Mouse (Mus musculus) kidney, adult 18-20 months (tissue): ENCODE results near the gene Abcc3.
A peak's percentile ranks its signal among the peaks of the same experiment; 100 is the strongest.

Experiments used
- DNase-seq: peaks from one replicate; pipeline ENCODE4 v3.0.0; 2021

The Abcc3 gene

DNA sequence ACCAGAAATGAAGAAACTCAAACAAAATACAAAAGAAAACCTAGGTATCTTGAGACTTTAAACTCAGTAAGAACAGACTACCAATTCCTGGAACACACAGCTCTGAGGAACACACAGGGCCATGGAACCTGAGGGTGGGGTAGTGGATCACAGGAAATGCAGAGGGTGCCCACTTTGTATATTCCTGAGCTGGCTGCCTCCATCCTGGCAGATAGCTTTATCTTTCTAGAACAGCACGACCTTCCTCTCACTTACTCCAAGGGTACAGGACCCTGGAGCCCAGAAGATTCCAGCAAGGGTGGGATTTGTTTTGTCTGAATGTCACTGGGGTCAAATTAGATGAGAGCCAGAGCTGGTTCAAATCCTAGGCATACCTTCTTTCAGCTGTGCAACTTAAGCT, 42.5 kb downstream of the Abcc3 start:
- no peak for DNase-seq

- DNase-seq: no peak
Measured at GRCm38 (mm10) chr11:94349839-94350238, 43.0 kb downstream of the Abcc3 start.

- DNase-seq: no peak
Measured at GRCm38 (mm10) chr11:94347063-94347575, 45.7 kb downstream of the Abcc3 start.

- DNase-seq: no peak
Measured at GRCm38 (mm10) chr11:94346611-94347010, 46.2 kb downstream of the Abcc3 start.

DNA sequence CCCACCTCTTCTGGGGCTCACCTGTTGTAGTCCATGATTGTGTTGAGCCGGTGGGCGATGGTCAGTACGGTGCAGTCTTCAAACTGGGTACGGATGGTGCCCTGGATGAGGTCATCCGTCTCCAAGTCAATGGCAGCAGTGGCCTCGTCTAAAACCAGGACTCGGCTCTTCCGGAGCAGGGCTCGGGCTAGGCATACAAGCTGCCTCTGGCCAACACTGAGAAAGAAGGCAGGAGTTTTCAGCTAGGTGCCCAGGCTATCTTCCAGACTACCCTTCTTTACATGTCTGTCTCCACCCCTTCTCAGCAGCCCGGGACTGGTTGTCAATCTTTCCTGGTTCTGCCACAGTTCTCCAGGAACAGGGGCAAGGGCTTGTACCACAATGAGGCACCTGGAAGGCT, 46.9 kb downstream of the Abcc3 start:
- DNase-seq: no peak

- no peak for DNase-seq
Measured at GRCm38 (mm10) chr11:94344470-94344869, 48.3 kb downstream of the Abcc3 start.

- no peak for DNase-seq
Measured at GRCm38 (mm10) chr11:94343955-94344358, 48.8 kb downstream of the Abcc3 start.

- DNase-seq: no peak
Measured at GRCm38 (mm10) chr11:94342114-94342905, 50.5 kb downstream of the Abcc3 start.

GRCm38 (mm10) chr11:94340948-94341933, 51.6 kb downstream of the Abcc3 start:
- DNase-seq: no peak

DNA sequence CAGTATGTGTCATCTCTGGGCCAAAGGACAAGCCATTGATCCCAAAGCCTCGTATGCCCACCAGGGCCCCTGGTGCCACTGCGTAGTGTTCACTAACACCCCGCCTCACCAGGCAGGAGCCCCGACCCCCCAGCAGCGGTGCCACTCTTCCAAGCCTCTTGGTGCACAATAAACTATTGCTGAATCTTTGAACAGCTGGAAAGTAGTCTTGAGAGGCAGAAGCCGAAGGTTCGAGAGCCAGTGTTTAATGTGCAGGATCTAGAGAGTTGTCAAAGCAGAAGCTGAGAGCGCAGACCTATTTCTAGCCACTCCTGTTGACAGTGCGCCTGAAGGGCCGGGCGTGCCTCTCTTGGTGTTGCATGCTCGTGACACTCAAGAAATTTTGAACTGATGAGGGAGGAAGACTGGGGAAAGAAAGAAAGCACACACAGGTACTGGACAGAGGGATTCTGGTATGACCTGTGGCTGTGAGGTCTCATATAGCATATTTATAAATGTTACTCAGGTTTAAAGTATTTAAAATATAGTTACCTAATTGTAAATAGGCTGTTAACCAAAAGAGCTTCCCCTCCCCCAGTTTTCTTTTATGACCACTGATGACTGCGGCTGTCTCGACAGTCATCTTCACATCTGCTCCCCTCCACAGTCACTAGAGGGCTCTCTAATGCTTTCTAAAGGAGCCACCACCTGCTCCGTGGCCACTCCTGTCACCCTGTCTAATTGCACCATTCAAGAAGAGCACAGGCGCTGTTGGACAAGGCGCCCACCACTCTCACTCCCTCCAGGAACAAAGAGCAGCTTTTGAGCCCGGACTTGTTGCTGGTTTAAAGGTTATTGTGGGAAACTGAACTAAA, 52.8 kb downstream of the Abcc3 start:
- peak; percentile 50 for DNase-seq

DNA sequence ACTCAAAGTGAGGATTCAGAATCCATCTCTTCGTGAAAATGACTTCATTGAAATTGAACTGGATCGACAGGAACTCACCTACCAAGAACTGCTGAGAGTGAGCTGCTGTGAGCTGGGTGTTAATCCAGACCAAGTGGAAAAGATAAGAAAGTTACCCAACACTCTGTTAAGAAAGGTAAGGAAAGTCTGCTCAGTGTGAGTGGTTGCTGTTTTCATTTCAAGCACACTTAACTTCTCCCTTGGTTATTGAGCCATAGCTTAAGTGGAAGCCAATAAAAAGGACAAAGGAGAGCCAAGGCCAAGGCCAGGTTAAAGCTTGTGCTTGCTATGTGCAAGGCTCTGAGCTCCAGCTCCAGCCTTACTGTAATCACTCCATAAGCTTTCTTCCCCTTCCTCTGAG, 54.5 kb downstream of the Abcc3 start:
- no peak for DNase-seq

- no peak for DNase-seq
Measured at GRCm38 (mm10) chr11:94336551-94336950, 56.2 kb downstream of the Abcc3 start.

DNA sequence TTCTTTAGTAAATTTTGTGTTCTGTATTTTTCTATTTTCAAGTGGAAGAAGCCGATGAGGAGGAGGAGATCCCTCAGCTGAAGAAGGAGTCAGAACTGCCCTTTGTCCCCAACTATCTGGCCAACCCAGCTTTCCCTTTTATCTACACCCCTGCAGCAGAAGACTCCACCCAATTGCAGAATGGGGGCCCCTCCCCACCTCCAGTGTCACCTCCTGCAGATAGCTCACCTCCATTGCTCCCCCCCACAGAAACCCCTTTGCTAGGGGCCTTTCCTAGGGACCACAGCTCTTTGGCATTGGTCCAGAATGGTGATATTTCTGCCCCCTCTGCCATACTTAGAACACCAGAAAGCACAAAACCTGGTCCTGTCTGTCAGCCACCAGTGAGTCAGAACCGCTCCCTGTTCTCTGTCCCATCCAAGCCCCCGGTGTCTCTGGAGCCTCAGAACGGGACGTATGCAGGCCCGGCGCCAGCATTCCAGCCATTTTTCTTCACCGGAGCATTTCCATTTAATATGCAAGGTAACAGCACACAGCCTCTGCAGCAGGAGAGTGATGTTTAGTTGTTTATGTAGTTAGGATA, 58.3 kb downstream of the Abcc3 start:
- DNase-seq: no peak

DNA sequence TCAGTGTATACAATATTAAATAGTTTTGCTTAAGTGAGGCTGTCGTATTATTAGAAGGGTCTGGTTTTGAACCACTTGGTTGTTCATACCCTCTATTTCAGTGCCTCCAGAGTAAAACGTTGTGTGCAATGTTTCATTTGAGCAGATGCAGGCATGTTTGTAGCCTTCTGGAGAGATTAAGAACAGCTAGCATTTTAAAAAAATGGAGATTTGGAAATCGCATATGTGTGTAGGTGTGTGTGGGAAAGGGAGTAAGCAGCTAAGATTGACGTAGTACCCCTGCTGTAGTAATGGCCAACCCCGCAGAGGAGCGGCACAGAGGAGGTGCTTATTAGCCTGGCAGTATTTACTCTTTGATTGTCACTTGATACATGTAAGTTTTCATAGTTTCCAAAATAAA, 60.1 kb downstream of the Abcc3 start:
- DNase-seq: no peak

DNA sequence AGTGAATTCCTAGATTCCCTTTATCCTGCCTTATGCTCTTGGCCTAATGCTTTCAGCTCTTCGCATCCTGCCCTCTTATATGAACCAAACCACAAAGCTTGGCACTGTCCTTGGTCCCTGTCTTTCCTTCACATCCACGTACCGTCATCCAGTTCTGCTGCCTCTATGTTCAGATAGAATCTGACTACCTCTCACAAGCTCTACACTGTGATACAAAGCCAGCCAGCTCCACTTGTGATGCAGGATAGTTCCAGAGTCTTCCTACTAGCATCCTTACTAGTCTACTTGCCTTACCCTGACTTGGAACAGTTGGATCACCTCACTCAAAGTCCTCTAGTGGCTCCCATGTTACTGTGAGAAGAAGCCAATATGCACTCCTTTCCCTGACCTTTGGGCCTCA, 62.6 kb downstream of the Abcc3 start:
- no peak for DNase-seq

GRCm38 (mm10) chr11:94329270-94329891, 63.4 kb downstream of the Abcc3 start:
- DNase-seq: peak; percentile 57

DNA sequence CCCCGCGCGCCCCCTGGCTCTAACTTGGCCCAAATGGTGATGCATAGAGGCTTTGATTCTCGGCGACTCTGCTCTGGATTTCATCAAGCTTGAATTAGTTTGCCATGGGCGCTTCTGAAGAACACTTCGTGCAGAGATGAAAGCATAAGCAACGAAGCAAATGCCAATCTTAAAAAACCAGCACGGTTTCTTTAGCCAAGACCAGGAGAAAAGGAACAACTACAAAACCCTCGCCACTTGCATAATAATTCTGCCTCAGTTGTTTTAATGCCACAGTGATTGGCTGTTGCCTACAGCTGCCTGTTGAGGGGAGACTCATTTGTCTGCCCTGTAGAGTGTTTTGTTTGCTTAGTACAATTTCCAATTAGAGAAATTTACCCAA, 64.2 kb downstream of the Abcc3 start:
- DNase-seq: no peak

GRCm38 (mm10) chr11:94327693-94328643, 64.8 kb downstream of the Abcc3 start, which contains the start of gene Ankrd40:
Gene Ankrd40 (plus strand): TSS chr11:94328001.
- DNase-seq: peak; percentile 95

DNA sequence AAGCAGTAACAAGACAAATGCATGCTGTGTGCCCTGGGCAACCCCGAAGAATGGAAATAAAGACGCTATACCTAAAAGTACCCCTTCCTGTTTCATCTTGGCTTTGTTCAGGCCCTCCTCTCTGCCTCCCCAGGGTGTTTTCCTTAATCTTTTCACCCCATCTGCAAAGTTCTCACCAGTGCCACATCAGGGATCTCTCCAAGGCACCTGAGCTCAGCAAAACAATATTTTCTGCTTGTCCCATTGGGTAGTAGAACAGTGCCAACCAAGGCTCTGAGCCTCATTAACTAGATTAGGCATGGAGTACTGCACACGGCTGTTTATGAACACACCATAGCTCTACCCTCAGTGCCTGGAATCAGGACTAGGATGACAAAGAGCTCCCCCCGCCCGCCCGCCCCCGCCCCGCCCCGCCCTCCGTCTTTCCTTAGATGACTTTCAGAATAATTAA, 65.8 kb downstream of the Abcc3 start:
- peak; percentile 49 for DNase-seq

GRCm38 (mm10) chr11:94324618-94325017, 68.2 kb downstream of the Abcc3 start:
- no peak for DNase-seq
